Mouse (Mus musculus) c-Kit-positive CD71-positive TER-119-positive erythroid progenitor cells, embryonic 14.5 days (primary cell): ENCODE measurements around the gene Pdlim3.
"Not testable (repeated sequence)": the region's sequence is repeated elsewhere in the genome, so short reads cannot be mapped to it uniquely, and the experiment has no call there.

Experiments used
- DNase-seq: peaks from one replicate; pipeline ENCODE4 v3.0.0-alpha.2; 2013; ENCODE audit warnings: low spot score

The Pdlim3 gene

GRCm38 (mm10) chr8:45885202-45885685 is at the start of gene Pdlim3:
Gene Pdlim3 (plus strand): TSS chr8:45885461.
- DNase-seq, result no peak

DNA sequence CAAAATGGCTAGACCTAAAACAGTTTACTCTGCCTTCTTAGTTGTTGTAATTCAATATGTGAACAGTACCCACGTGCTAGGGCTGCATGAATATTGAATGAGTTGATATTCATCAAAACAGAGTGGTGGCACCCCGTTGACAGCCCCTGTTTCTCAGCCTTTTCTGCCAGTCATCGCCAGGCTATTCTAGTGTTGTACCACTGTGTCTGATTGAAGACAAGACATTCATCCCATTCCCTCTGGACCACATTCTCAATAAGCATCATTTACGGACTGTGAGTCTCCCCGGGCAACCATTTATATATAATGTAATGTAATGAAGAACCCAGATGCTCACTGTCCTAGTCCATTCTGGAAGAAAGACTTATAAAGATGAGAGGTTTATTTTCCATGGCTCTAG is 42.0 kb upstream of the Pdlim3 start:
- no peak for DNase-seq

- DNase-seq, result no peak
These were observed 41.0 kb upstream of the Pdlim3 start for GRCm38 (mm10) chr8:45844097-45844885.

DNA sequence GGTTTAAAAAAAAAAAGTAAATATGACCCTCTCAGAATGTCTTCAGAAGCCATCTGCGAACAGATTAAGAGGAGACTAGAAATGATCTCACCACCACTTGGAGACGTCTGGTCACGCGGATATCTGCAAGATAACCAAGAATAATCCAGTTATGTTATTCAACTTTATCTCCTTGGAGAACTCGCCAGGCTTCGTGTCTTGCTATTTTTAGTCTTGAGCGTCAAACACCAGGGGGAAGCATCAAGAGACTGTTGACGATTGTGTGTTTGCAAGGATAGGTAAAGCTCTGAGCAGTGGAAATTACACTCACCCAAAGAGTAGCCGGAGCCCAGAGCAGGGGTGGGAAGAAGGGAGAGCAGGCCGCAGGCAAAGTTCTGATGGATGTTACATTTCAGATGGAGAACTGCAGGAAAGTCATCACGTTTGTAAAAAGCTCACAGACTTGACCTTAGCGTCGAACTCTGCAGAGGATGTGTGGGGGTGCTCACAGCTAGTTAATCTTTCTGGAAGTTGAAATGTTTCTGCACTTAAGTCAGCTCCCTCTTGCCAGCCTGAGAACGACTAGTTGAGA is 40.3 kb upstream of the Pdlim3 start:
- no peak for DNase-seq

DNA sequence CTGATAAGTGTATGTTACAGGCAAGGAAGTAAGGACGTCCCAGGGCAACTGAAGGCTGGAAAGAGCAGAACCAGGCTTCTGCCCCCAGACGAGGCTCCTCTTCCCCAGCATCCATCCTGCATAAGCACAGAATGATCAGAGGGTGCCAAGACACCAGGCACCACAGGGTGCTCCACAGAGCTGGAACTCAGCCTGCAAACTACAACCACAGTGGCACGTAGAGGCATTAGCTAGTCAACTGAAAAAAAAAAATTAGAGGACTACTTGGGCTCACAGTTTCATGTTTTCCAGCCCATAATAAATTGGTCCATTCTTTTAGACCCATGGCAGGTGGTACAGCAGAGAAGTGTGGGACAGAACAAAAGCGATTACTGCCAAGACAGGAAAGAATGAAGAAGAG is 39.4 kb upstream of the Pdlim3 start:
- no peak for DNase-seq

- no peak for DNase-seq
These were observed 30.1 kb upstream of the Pdlim3 start for GRCm38 (mm10) chr8:45855118-45855517.

- no peak for DNase-seq
These were observed 27.5 kb upstream of the Pdlim3 start for GRCm38 (mm10) chr8:45857734-45858133.

- no peak for DNase-seq
These were observed 26.9 kb upstream of the Pdlim3 start for GRCm38 (mm10) chr8:45858391-45858790.

GRCm38 (mm10) chr8:45871587-45871986 is 13.7 kb upstream of the Pdlim3 start:
- DNase-seq, result not testable (repeated sequence)

DNA sequence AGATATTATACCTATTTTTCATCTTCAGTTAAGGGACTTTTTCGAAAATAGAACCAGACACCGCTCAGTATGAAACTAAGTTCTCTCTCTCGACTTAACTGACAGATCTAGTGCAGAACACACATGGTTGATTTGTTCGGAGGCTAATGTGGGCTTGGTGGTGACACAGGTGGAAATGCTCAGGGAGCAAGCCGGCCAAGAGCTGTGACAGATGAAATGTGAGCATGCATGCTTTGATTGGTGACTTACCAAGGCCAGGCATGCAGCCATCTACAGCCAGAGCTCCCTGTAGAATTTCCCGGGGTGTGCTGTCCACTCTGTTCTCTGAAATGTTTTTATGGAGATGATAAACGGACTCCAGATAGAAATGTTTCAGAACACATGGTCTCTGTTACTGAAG is 13.2 kb upstream of the Pdlim3 start:
- DNase-seq, result no peak

- DNase-seq, result no peak
These were observed 10.2 kb upstream of the Pdlim3 start for GRCm38 (mm10) chr8:45874945-45875626.

- DNase-seq, result no peak
These were observed 8.9 kb upstream of the Pdlim3 start for GRCm38 (mm10) chr8:45876397-45876796.

- no peak for DNase-seq
These were observed 7.6 kb upstream of the Pdlim3 start for GRCm38 (mm10) chr8:45877680-45878079.

DNA sequence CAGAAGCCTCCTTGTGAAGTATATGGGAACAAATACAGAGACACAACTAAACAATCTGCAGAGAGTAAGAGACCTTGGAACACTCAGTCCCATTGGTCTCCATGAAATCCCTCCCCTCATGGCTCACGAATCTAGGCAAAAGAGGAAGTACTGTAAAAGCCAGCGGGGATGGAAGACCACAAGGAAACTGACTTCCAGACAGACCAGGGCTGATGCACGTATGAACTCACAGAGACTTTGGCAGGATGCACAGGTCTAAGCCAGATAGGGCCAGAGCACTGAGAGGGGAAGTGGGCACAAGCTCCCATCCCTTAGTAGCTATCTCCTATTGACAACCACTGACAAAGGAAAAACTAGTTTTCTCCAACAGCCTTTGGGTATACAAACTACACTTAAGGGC is 4.8 kb upstream of the Pdlim3 start:
- no peak for DNase-seq

DNA sequence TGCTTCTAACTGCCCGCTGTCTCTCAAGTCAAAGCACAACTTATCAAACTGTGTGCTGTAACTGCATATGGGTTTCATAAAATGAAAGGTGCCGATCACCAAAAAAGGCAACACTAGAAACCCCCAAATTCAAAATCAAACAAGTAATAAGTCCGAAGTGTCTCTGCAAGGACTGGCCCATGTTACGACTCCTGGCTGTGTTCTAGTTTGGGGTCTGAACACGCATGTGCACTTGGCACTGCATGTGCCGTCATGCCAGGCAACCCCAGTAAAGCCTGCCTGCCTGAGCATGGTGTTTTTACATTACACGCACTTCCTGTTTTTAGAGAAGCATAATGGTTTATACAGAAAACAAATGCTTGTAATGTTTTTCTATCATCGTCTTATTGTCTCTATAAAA is 3.5 kb upstream of the Pdlim3 start:
- DNase-seq, result no peak

- no peak for DNase-seq
These were observed 1.5 kb upstream of the Pdlim3 start for GRCm38 (mm10) chr8:45883793-45884192.

DNA sequence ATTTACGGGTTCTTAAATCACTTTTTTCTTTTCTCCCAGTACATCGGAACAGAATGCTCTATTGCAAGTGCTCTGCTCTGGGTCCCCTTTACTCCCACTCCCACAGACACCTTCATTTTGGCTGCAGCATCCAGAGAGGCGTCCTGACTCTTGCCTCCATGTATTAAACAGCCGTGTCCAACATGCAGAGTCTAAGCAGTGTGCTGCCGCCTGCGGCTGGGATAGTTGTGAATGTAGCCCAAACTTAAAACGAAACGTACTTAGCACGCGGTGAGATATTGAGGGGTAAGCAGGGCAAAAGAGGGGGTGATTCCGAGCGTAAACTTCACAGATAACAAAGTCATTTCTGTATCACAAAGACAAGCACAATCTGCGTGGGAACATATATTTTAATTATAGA is 709 bp upstream of the Pdlim3 start:
- no peak for DNase-seq

- no peak for DNase-seq
These were observed 514 bp downstream of the Pdlim3 start for GRCm38 (mm10) chr8:45885775-45886174.

DNA sequence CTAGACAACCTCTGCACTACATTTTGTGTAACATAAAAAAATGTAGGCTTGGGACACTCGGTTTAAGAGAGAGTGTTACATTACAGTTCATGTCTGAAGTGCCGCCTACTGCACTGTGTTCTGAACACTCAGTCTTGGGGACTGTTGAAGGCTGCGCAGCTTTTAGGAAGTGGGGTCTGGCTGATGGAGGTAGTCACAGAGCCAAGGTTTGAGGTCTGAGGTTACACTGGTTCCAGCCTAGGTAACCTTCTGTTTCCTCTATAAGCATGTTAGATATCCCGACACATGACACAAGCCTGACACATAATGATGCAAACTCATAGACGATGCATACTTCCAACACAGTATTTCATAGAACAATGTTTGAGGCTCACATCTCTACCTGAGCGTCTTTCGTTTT is 4.5 kb downstream of the Pdlim3 start:
- no peak for DNase-seq

DNA sequence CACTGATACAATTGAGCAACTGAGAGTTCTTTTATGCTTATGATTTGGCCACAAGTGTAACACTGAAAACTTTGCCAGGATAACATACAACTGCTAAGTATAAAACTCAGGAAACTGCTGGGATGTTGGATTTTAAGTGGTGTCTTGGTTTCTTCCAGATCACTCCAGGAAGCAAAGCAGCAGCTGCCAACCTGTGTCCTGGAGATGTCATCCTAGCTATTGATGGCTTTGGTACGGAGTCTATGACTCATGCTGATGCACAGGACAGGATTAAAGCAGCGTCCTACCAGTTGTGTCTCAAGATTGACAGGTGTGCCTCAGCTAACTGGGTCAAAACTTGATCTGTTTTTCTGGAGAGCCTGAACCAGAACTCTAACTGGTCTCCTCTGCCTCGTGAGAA is 11.3 kb downstream of the Pdlim3 start:
- DNase-seq, result no peak

- no peak for DNase-seq
These were observed 14.5 kb downstream of the Pdlim3 start for GRCm38 (mm10) chr8:45899783-45900182.

GRCm38 (mm10) chr8:45901626-45902025 is 16.4 kb downstream of the Pdlim3 start:
- DNase-seq, result no peak

DNA sequence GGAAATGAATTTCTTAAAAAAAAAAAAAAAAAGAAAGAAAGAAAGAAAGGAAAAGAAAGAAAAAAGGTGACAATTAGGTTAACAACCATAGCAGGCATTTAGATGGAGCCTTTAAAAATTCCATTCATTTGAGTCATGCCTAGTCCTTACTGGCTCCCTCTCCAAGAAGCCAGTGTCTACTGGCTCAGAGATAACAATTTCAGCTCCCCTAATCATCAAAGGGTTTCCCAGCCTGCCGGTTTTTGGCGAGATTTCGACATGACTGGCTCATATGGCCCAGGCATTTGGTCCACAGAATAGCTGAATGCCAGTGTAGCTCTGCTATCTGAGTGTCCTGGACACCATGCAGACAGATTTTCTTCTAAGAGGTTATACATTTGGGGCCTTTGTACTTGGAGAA is 18.4 kb downstream of the Pdlim3 start:
- no peak for DNase-seq
